Mouse (Mus musculus) liver, embryonic 15.5 days (tissue): Measurements from ENCODE around the gene Phf23. TPM values are rescaled to one million over a fixed set of nuclear protein-coding genes. Genes with fewer than 3 reads are reported as not detected.
A peak's percentile ranks its signal among the peaks of the same experiment; 100 is the strongest.

Source experiments
- ATAC-seq: fragments of 200-750 bp; cut with Nextera tagmentation; 2 replicates; pipeline ENCODE4 v1.8.0; 2017; ENCODE audit warnings: moderate number of reproducible peaks, mild to moderate bottlenecking, moderate library complexity; ENCODE audit not compliant: insufficient read depth
- H3K27ac ChIP-seq: fragments of 300-500 bp; sonication (generic); replicated peaks from 2 replicates; pipeline ENCODE4 v1.5.1; 2015; ENCODE audit warnings: mild to moderate bottlenecking, inconsistent platforms
- H3K27me3 ChIP-seq: fragments of 300-500 bp; sonication (generic); 2 replicates; pipeline ENCODE4 v1.6.1; 2015; ENCODE audit warnings: mild to moderate bottlenecking, inconsistent platforms
- H3K36me3 ChIP-seq: fragments of 300-500 bp; sonication (generic); replicated peaks from 2 replicates; pipeline ENCODE4 v1.6.1; 2015; ENCODE audit warnings: moderate library complexity, mild to moderate bottlenecking, inconsistent platforms
- H3K4me1 ChIP-seq: fragments of 300-500 bp; sonication (generic); replicated peaks from 2 replicates; pipeline ENCODE4 v1.6.1; 2015; ENCODE audit warnings: inconsistent platforms
- H3K4me2 ChIP-seq: fragments of 300-500 bp; sonication (generic); 2 replicates; pipeline ENCODE4 v1.6.1; 2015; ENCODE audit warnings: moderate library complexity, mild to moderate bottlenecking, inconsistent platforms
- H3K4me3 ChIP-seq: fragments of 300-500 bp; sonication (generic); replicated peaks from 2 replicates; pipeline ENCODE4 v1.5.1; 2015; ENCODE audit warnings: mild to moderate bottlenecking, inconsistent platforms
- H3K9ac ChIP-seq: fragments of 300-500 bp; sonication (generic); 2 replicates; pipeline ENCODE4 v1.6.1; 2015; ENCODE audit warnings: moderate library complexity, mild to moderate bottlenecking, inconsistent platforms
- H3K9me3 ChIP-seq: fragments of 300-500 bp; sonication (generic); replicated peaks from 2 replicates; pipeline ENCODE4 v1.6.1; 2016; ENCODE audit warnings: inconsistent platforms
- WGBS: fragments of 180-500 bp; shearing (Covaris S2); methylation state at CpG from one replicate; pipeline ENCODE4 v1.1.7; 2015; ENCODE audit warnings: mixed read lengths; ENCODE audit not compliant: insufficient replicate concordance; 5-methylcytosine and 5-hydroxymethylcytosine counted together
- polyA plus RNA-seq: library from polyadenylated mRNA; unstranded; fragments of >200 nt; fragmentation: Nextera tagmentation; extraction: Ambion mirVana; gene quantifications from 2 replicates; pipeline ENCODE4 v1.2.1, GENCODE M21; 2015

Phf23 gene
- polyA plus RNA-seq, 1 experiment from 2014 or later = 24.0 TPM

GRCm38 (mm10) chr11:69991711-69992110 lies 3.9 kb upstream of the Phf23 start:
- peaks cover 39% of the 10 kb centered on the region for H3K4me1 ChIP-seq
- ATAC-seq = peak; percentile 13; the same call in 1 of the 2 replicates
- H3K9me3 ChIP-seq = no peaks in the 10 kb centered on the region
- peak overlapping the region; percentile 98 for H3K27ac ChIP-seq
- H3K4me3 ChIP-seq = peak overlapping the region; percentile 87
- under 1% methylated on average over 15 of the region's 15 CpGs for WGBS
- peak overlapping the region; percentile 90 for H3K4me2 ChIP-seq
- H3K36me3 ChIP-seq = peaks cover 58% of the 10 kb centered on the region
- H3K27me3 ChIP-seq = no peaks in the 10 kb centered on the region
- peak overlapping the region; percentile 87 for H3K9ac ChIP-seq

DNA sequence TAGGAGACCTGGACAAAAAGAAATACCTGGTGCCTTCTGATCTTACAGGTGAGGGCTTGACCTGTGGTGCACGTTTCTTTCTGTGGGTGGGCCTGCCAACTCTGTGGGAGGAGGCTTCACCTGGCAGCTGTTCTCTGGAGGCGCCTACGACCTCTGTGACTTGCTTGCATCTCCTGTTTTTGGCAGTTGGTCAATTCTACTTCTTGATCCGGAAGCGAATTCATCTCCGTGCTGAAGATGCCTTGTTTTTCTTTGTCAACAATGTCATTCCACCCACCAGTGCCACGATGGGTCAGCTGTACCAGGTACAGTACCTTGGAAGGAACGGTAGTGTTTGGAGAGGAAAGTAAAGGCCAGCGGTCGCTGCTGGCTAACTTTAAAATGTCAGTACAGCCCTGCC lies 3.2 kb upstream of the Phf23 start:
- H3K27me3 ChIP-seq = no peaks in the 10 kb centered on the region
- H3K9ac ChIP-seq = peak overlapping the region; percentile 87
- H3K27ac ChIP-seq = peak overlapping the region; percentile 39; the same call in 1 of the 2 replicates
- 77% methylated on average over 10 of the region's 10 CpGs for WGBS
- H3K36me3 ChIP-seq = peaks cover 52% of the 10 kb centered on the region
- peak overlapping the region; percentile 90 for H3K4me2 ChIP-seq
- no peaks in the 10 kb centered on the region for H3K9me3 ChIP-seq
- no peak for ATAC-seq
- peaks cover 45% of the 10 kb centered on the region for H3K4me1 ChIP-seq
- H3K4me3 ChIP-seq = peak overlapping the region; percentile 87

DNA sequence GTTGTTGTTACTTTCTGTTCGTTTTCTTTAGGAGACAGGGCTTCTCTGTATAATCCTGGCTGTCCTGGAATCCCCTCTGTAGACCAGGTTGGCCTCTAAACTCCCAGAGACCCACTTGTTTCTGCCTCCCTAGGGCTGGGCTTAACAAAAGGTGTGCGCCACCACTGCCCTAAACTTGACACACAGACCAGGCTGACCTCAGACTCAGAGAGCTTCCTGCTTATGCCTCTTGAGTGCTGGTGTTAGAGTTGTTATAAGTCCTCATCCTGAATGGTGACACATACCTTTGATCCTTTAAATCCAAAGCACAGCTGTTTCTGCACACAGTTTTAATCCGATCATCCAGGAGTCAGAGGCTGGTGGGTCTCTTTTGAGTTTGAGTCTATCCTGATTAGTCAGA lies 2.6 kb upstream of the Phf23 start:
- WGBS = 83% methylated on average over 3 of the region's 3 CpGs
- H3K27ac ChIP-seq = peak overlapping the region; percentile 39; the same call in 1 of the 2 replicates
- peaks cover 51% of the 10 kb centered on the region for H3K4me1 ChIP-seq
- no peaks in the 10 kb centered on the region for H3K27me3 ChIP-seq
- no peak for ATAC-seq
- H3K36me3 ChIP-seq = peaks cover 51% of the 10 kb centered on the region
- H3K4me3 ChIP-seq = peak overlapping the region; percentile 87
- no peaks in the 10 kb centered on the region for H3K9me3 ChIP-seq
- H3K9ac ChIP-seq = peak overlapping the region; percentile 7; the same call in 1 of the 2 replicates
- H3K4me2 ChIP-seq = peak overlapping the region; percentile 90

DNA sequence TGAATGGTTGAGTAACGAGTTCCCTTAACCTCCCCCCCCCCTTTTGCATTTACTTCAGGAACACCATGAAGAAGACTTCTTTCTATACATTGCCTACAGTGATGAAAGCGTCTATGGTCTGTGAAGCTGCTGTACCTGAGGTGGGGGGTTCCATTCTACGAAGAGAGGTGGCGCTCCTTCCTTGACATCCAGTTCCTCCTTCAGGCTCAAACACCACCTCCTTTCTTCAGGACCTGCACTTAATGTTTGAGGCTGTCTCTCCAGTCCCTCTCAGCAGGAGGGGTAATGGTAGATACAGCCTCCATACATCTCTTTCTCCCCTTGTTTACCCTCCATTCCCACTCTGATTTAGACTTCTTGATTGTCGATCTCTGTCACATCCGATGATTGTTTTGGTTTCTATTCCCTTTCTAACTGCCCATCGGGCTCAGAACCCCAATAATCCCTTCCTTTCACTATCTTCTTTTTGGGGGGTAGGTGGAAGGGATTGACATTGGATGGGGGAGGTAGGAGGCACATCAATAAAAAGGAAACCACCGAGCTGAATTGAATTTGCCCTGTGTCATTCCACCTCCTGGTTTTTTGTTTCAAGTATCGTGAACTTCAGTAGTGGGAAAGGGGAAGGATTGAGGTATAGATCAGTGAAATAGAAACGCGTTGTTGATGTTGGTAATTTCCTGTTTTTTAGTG lies 1.0 kb upstream of the Phf23 start:
- 77% methylated on average over 11 of the region's 11 CpGs for WGBS
- H3K4me3 ChIP-seq = peak overlapping the region; percentile 89
- H3K36me3 ChIP-seq = peaks cover 51% of the 10 kb centered on the region
- peak overlapping the region; percentile 31; the same call in 1 of the 2 replicates for H3K9ac ChIP-seq
- peak overlapping the region; percentile 99 for H3K27ac ChIP-seq
- H3K9me3 ChIP-seq = no peaks in the 10 kb centered on the region
- H3K27me3 ChIP-seq = no peaks in the 10 kb centered on the region
- peaks cover 62% of the 10 kb centered on the region for H3K4me1 ChIP-seq
- ATAC-seq = no peak
- peak overlapping the region; percentile 95 for H3K4me2 ChIP-seq

DNA sequence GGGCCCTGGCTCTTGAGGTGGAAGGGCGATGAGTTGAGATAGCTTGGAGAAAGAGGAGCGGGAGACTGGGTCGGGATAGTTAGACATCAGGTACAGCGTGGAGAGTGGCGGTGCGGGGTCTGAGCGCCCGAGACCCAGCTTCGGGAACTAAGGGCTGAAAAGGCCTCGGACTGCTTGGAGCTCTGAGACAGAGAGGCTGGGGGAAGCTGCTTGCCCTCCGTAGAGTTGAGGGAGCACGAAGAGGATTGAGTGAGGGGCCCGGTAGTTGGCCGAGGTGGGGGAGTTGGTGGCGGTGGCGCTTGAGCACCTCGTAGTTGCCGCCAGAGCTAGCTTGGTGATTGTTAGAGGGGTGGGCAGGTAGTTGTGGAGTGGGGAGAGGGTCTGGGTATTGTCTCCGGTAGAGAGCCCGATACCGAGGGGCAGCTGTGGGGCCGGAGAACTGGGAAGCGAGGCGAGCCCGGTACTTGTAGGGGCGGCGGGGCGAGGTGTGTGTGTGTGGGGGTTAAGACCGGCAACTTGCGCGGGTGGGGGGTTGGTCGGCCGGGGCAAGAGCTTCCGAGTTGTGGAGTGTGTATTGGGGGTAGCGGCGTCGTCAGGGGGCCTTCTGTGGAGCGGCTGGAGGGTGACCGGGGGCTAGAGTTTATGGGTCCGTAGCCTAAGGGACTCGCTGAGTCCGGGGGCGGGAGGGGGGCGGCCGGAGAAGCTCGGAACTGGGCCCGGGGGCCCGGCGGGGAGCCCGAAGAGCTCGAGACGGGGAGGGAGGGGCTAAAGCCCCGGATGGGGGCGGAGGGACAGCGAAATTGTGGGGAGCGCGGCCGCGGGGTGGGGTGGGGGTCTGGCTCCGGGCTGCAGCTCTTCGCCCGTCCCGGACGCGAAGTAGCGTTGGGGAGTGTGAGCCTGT lies 834 bp downstream of the Phf23 start:
- Histone ChIP-seq H3K9ac (peak overlapping the region; percentile 99), H3K9me3 (no peaks in the 10 kb centered on the region), H3K4me2 (peak overlapping the region; percentile 95), H3K36me3 (peaks cover 51% of the 10 kb centered on the region), H3K4me3 (peak overlapping the region; percentile 89), H3K27me3 (no peaks in the 10 kb centered on the region), H3K4me1 (peaks cover 67% of the 10 kb centered on the region), H3K27ac (peak overlapping the region; percentile 99)
- 1% methylated on average over 66 of the region's 66 CpGs for WGBS
- ATAC-seq = peak; percentile 5

DNA sequence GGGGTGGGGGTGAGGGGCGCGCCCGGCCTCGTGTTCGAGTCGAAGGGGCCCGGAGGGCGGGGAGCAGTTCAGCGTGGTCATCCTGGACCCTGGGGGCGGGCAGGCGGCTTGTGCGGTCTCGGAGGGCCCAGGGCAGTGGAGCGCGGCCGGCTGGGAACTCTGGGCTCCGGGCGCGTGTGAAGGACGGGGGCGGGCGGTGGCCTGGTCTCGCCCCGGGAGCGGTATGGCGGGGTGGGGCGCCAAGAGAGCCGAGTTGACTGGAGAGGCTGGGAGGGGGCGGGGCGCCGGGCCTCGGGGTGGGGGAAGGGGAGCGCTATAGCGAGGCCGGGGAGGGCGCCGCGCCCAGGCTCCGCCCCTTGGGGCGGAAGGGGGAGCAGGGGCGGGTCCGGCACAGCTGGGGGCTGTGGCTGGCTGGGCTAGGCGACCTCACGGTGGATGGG lies 1.5 kb downstream of the Phf23 start:
- WGBS = under 1% methylated on average over 42 of the region's 44 CpGs
- Histone ChIP-seq H3K4me2 (peak overlapping the region; percentile 95), H3K36me3 (peaks cover 51% of the 10 kb centered on the region), H3K9me3 (no peaks in the 10 kb centered on the region), H3K27ac (peak overlapping the region; percentile 99), H3K27me3 (no peaks in the 10 kb centered on the region), H3K9ac (peak overlapping the region; percentile 99), H3K4me1 (peaks cover 73% of the 10 kb centered on the region), H3K4me3 (peak overlapping the region; percentile 89)
- peak; percentile 60 for ATAC-seq

GRCm38 (mm10) chr11:69998567-69999491 lies 3.3 kb downstream of the Phf23 start:
- no peak overlapping the region; the same call in 1 of the 2 replicates for H3K4me3 ChIP-seq
- H3K4me1 ChIP-seq = peaks cover 68% of the 10 kb centered on the region
- H3K9ac ChIP-seq = no peak overlapping the region; the same call in 1 of the 2 replicates
- H3K27ac ChIP-seq = peak overlapping the region; percentile 99
- H3K4me2 ChIP-seq = no peak overlapping the region
- H3K27me3 ChIP-seq = no peaks in the 10 kb centered on the region
- no peak for ATAC-seq
- peaks cover 37% of the 10 kb centered on the region for H3K36me3 ChIP-seq
- WGBS = 85% methylated on average over 27 of the region's 27 CpGs
- H3K9me3 ChIP-seq = no peaks in the 10 kb centered on the region

- Histone ChIP-seq H3K9ac (0 out of 2 replicates have a peak overlapping the region, but pooled peaks have one; percentile 1), H3K27me3 (no peaks in the 10 kb centered on the region), H3K36me3 (peaks cover 32% of the 10 kb centered on the region), H3K27ac (peak overlapping the region; percentile 45), H3K4me1 (peaks cover 60% of the 10 kb centered on the region), H3K4me3 (peak overlapping the region; percentile 73; the same call in 1 of the 2 replicates), H3K9me3 (no peaks in the 10 kb centered on the region), H3K4me2 (peak overlapping the region; percentile 100; the same call in 1 of the 2 replicates)
- whole genome bisulfite sequencing = 75% methylated on average over 8 of the region's 8 CpGs
- no peak for ATAC-seq
Observed at GRCm38 (mm10) chr11:69999666-70000065, 4.1 kb downstream of the Phf23 start.

DNA sequence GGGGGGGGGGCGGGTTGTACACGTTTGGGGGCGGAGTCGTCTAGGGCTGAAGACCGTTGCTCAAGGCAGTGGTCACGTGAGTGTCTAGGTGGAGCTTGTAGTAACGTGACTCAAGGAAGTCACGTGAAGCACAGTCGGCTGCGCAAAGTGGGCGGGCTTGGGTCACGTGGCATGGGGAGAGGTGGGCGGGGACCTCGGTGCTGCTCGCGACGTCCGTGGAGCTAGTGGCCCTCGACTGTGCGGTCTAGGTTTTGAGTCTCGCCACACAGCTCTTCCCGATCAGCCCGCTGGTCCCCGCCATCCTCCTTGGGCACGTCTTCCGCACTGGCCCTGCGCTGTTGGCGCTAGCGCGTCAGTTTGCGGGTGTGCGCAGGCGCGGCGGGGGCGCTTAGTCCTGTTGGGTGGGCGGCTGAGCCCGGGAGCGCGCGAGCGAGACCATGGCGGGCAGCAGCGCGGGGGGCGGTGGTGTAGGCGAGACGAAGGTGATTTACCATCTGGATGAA lies 4.9 kb downstream of the Phf23 start, which contains the start of gene Dvl2:
Gene Dvl2 (plus strand): TSS at position 200 of the 503 bp plus-strand sequence.
- ATAC-seq = peak; percentile 11
- no peaks in the 10 kb centered on the region for H3K9me3 ChIP-seq
- H3K4me1 ChIP-seq = peaks cover 55% of the 10 kb centered on the region
- peak within 1 kb of the TSS; percentile 85 for H3K27ac ChIP-seq
- H3K36me3 ChIP-seq = peaks cover 35% of the 10 kb centered on the region
- peak within 1 kb of the TSS; percentile 100 for H3K4me2 ChIP-seq
- under 1% methylated on average over 48 of the region's 48 CpGs for WGBS
- H3K9ac ChIP-seq = peak within 1 kb of the TSS; percentile 76
- no peaks in the 10 kb centered on the region for H3K27me3 ChIP-seq
- H3K4me3 ChIP-seq = peak within 1 kb of the TSS; percentile 73

DNA sequence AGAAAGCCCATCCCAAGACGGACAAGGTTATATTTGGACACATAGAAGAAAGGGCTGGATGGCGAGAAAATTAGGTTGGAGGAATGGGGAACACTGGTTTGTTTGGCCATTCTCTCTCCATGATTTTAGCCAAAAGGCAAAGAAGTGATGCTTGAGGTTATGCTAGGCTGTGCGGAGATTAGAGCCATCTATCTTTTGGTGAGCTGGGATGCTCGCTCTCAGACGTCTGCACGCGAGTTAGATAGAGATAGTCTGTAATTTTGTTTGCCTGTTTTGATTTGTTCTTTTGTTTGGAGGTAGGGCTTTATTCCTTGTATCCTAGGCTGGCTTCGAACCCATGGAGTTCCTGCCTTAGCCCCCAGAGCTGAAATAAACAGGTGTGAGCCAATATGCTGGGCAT lies 5.6 kb downstream of the Phf23 start:
- H3K9me3 ChIP-seq = no peaks in the 10 kb centered on the region
- peaks cover 55% of the 10 kb centered on the region for H3K4me1 ChIP-seq
- H3K4me3 ChIP-seq = peak overlapping the region; percentile 73
- no peaks in the 10 kb centered on the region for H3K27me3 ChIP-seq
- WGBS = 13% methylated on average over 8 of the region's 8 CpGs
- H3K9ac ChIP-seq = peak overlapping the region; percentile 76
- peak overlapping the region; percentile 85 for H3K27ac ChIP-seq
- no peak for ATAC-seq
- peak overlapping the region; percentile 100 for H3K4me2 ChIP-seq
- H3K36me3 ChIP-seq = peaks cover 40% of the 10 kb centered on the region
